Mouse (Mus musculus) stomach, adult 2 months (tissue): ENCODE data around the gene Usp25. TPM values are rescaled to one million over a fixed set of nuclear protein-coding genes. Genes with fewer than 3 reads are reported as not detected.

Experiments used
- polyA plus RNA-seq: library from polyadenylated mRNA; depleted of rRNA; stranded (reverse); fragments of >200 nt; gene quantifications from 2 replicates; pipeline ENCODE4 v1.2.3, GENCODE M21; 2012; rRNA removed

The Usp25 gene
- 4.1 and 7.5 TPM in 2 replicates for polyA plus RNA-seq

GRCm38 (mm10) chr16:77013427-77014320, at the start of gene Usp25:
TSS of gene Usp25 (plus strand) at chr16:77013706.

